ENCODE assay signal across 18 mouse cellular contexts in the genomic region with DNA sequence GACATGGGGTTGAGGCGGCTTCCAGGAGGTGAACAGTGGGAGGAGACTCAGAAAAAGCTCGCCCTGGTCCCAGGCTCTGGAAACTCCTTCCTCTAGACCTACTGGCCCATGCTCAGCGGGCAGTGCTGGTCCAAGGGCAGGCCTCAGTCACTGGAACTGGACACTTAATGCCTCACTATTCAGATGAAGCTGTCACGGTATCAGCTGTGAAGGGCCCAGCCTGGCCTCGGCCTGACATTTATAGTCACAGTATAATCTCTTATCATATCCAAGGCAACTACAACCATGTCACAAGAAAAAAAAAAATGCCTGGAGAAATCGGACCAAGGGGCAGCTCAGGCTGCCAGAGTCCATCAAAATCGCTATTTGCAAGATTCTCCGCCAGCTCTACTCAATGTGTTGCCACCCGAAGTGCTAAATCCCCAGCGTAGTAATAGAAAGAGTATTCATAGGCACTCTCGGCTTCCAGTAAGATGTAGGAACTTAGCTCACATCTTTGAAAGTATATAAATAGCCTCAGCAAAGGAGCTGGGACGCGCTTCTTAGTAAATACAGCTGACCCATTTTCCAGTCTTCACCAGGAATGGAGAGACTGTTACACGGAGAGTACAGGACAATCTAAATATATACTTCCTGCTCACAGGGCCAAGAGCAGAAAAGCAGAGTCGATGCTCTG.
DNase-seq lines count a peak whose midpoint lies in the region; ATAC-seq and TF ChIP-seq lines count a peak whose summit lies in the region.
"Had no signal": no experiment of that assay in that cellular context is flagged by ENCODE, and none has a peak within 500 bp of the region (broad histone marks: within the 10 kb centered on the region; RNA-seq: fewer than 3 reads in every experiment).

No protein-coding gene starts in this region.

- 0 out of 2 replicates have a peak, but pooled peaks have one; percentile 17 for ATAC-seq in erythroid progenitor cell, adult 5-6 weeks (replicated peaks; ENCODE audit: low FRiP score, poor library complexity, severe bottlenecking)
- ATAC-seq: forebrain, embryonic 14.5 days; intestine, embryonic 15.5 days; liver, postnatal 0 days had no signal

- peaks cover 45% of the 10 kb centered on the region for H3K4me1 ChIP-seq in olfactory bulb, adult 2 months (ENCODE audit: control insufficient read depth, insufficient read depth, low read length)
- H3K4me1 ChIP-seq: stomach, embryonic 15.5 days had no signal

- peak overlapping the region; percentile 16; the same call in 1 of the 2 replicates for H3K27ac ChIP-seq in olfactory bulb, adult 2 months (ENCODE audit: insufficient read depth, low read depth, low read length)
- H3K27ac ChIP-seq: intestine, embryonic 15.5 days; limb, embryonic 10.5 days; stomach, embryonic 15.5 days had no signal

- peak; percentile 20 for DNase-seq in gastrocnemius, adult 18-20 months (ENCODE audit: low spot score)
- no peak for DNase-seq in gastrocnemius, postnatal 25 days
- DNase-seq in left cerebral cortex, postnatal 14 days (ENCODE audit: low spot score in 2 of 2) = peak; percentile 25 to 52
- no peak for DNase-seq in left cerebral cortex, adult 8-10 months (ENCODE audit: low spot score in 2 of 2)
- no peak for DNase-seq in cerebellum, postnatal 4 days (ENCODE audit: low spot score in 2 of 2)
- DNase-seq: kidney, adult 9 months; kidney, postnatal 25 days; liver, postnatal 0 days; lung, postnatal 10 days; right cerebral cortex, postnatal 25 days had no signal

- 50% methylated on average over 15 of the region's 15 CpGs for WGBS in olfactory bulb, adult 2 months

- no peak for TF ChIP-seq CTCF in olfactory bulb, adult 2 months (IDR thresholded peaks at IDR 0.05; ENCODE audit: insufficient read depth, low read depth, low read length)

- H3K4me3 ChIP-seq in olfactory bulb, adult 2 months (ENCODE audit: insufficient read depth, low read depth, low read length) = no peak overlapping the region
- H3K4me3 ChIP-seq: hindbrain, embryonic 13.5 days; intestine, embryonic 15.5 days; limb, embryonic 10.5 days; neural tube, embryonic 13.5 days; stomach, embryonic 15.5 days had no signal

- intact Hi-C loops in left cerebral cortex, postnatal 14 days (cut with DNase I) = no loop called here

- TF ChIP-seq POLR2A in olfactory bulb, adult 2 months (IDR thresholded peaks at IDR 0.05; ENCODE audit: insufficient read depth, low read depth, low read length) = no peak

Comparison
In these comparisons a context has a peak if more than half of its experiments do, and no peak if none do; other contexts are left out.
1. DNase-seq: peak in gastrocnemius, adult 18-20 months (single experiment) and left cerebral cortex, postnatal 14 days (2 of 2); none in gastrocnemius, postnatal 25 days (single experiment), left cerebral cortex, adult 8-10 months (0 of 2) and cerebellum, postnatal 4 days (0 of 2).